Mouse (Mus musculus) CH12.LX (cell line): Measurements from ENCODE around the gene Plk2. TPM values are rescaled to one million over a fixed set of nuclear protein-coding genes. Genes with fewer than 3 reads are reported as not detected.

ENCODE experiments used
- DNase-seq: peaks from one replicate; pipeline ENCODE4 v3.0.0-alpha.2; 2013; ENCODE audit errors: extremely low read depth
- H3K27ac ChIP-seq: 2 replicates; pipeline ENCODE4 v1.5.1; 2012; ENCODE audit warnings: low read depth, mild to moderate bottlenecking, control low read depth, moderate library complexity; ENCODE audit not compliant: insufficient read depth
- H3K27me3 ChIP-seq: replicated peaks from 2 replicates; pipeline ENCODE3; 2012; ENCODE audit warnings: inconsistent platforms
- H3K36me3 ChIP-seq, 2 experiments: replicated peaks in 1 of 2; 2 replicates each; pipeline versions ENCODE3 to v1.6.1; 2012; ENCODE audit warnings: inconsistent platforms in 1 of 2, low read length in 1 of 2, mild to moderate bottlenecking in 1 of 2, mixed read lengths in 1 of 2, moderate library complexity in 1 of 2; ENCODE audit not compliant: control insufficient read depth in 1 of 2, insufficient read depth in 1 of 2
- H3K4me1 ChIP-seq, 2 experiments: 2 replicates each; pipeline ENCODE4 v1.6.1; 2012; ENCODE audit warnings: inconsistent platforms in 1 of 2, moderate library complexity in 1 of 2; ENCODE audit not compliant: insufficient read depth in 2 of 2, control insufficient read depth in 1 of 2
- H3K4me2 ChIP-seq: 2 replicates; pipeline ENCODE4 v1.6.1; 2012; ENCODE audit warnings: low read depth, mild to moderate bottlenecking, control low read depth; ENCODE audit not compliant: poor library complexity, insufficient read depth, severe bottlenecking
- H3K4me3 ChIP-seq, 3 experiments: fragments of 150-350 bp in 1 of 3; sonication (generic) in 1 of 3; replicated peaks in 1 of 3; 2 replicates each; pipeline versions ENCODE3 to v1.5.1; 2011 to 2012; ENCODE audit warnings: low read depth in 2 of 3, low read length in 2 of 3, mild to moderate bottlenecking in 2 of 3, moderate library complexity in 2 of 3, control low read depth in 1 of 3, improper control_type of control experiment in 1 of 3, inconsistent platforms in 1 of 3, mixed read lengths in 1 of 3; ENCODE audit not compliant: poor library complexity in 1 of 3
- H3K79me2 ChIP-seq: replicated peaks from 2 replicates; pipeline ENCODE4 v1.6.1; 2012; ENCODE audit warnings: mild to moderate bottlenecking, moderate library complexity; ENCODE audit not compliant: control insufficient read depth, poor library complexity, insufficient read depth, severe bottlenecking; ENCODE audit errors: extremely low read depth
- H3K9ac ChIP-seq: 2 replicates; pipeline ENCODE4 v1.6.1; 2012; ENCODE audit warnings: low read depth, mild to moderate bottlenecking, control low read depth, moderate library complexity; ENCODE audit not compliant: insufficient read depth
- H3K9me3 ChIP-seq: replicated peaks from 2 replicates; pipeline ENCODE3; 2012; ENCODE audit warnings: low read length, inconsistent platforms, mixed read lengths
- CHD1 ChIP-seq: IDR thresholded peaks from 2 replicates; pipeline ENCODE4 v1.6.1; 2012; ENCODE audit warnings: low read depth, low read length, improper control_type of control experiment, inconsistent platforms
- CHD2 ChIP-seq: IDR thresholded peaks from 2 replicates; pipeline ENCODE4 v1.6.1; 2011; ENCODE audit warnings: low read length, improper control_type of control experiment
- CTCF ChIP-seq, 2 experiments: IDR thresholded peaks in 1 of 2; conservative IDR thresholded peaks in 1 of 2; 2 replicates each; pipeline ENCODE4 v1.5.1; 2011 to 2012; ENCODE audit warnings: low read depth in 2 of 2, low read length in 2 of 2, improper control_type of control experiment in 1 of 2, inconsistent platforms in 1 of 2, mild to moderate bottlenecking in 1 of 2, moderate library complexity in 1 of 2
- E2F4 ChIP-seq: IDR thresholded peaks from 2 replicates; pipeline ENCODE4 v1.6.1; 2011; ENCODE audit warnings: low read depth, low read length, improper control_type of control experiment; ENCODE audit not compliant: insufficient replicate concordance
- ELF1 ChIP-seq: IDR thresholded peaks from 2 replicates; pipeline ENCODE4 v1.6.1; 2014; ENCODE audit warnings: low read depth, mild to moderate bottlenecking, inconsistent platforms, low read length, improper control_type of control experiment
- EP300 ChIP-seq: IDR thresholded peaks from 2 replicates; pipeline ENCODE4 v1.6.1; 2011; ENCODE audit warnings: low read length, improper control_type of control experiment
- GABPA ChIP-seq: IDR thresholded peaks from 2 replicates; pipeline ENCODE4 v1.6.1; 2012; ENCODE audit warnings: low read depth, low read length, improper control_type of control experiment, inconsistent platforms; ENCODE audit not compliant: insufficient replicate concordance
- HCFC1 ChIP-seq: IDR thresholded peaks from 2 replicates; pipeline ENCODE4 v1.6.1; 2012; ENCODE audit warnings: low read depth, mild to moderate bottlenecking, inconsistent platforms, low read length, improper control_type of control experiment
- JUN ChIP-seq: IDR thresholded peaks from 2 replicates; pipeline ENCODE4 v1.6.1; 2011; ENCODE audit warnings: low read depth, mild to moderate bottlenecking, low read length, improper control_type of control experiment, moderate library complexity; ENCODE audit not compliant: insufficient read depth
- JUND ChIP-seq: conservative IDR thresholded peaks from 2 replicates; pipeline ENCODE4 v1.6.1; 2011; ENCODE audit warnings: low read depth, low read length, improper control_type of control experiment
- MAFK ChIP-seq: IDR thresholded peaks from 2 replicates; pipeline ENCODE4 v1.6.1; 2011; ENCODE audit warnings: low read length, improper control_type of control experiment; ENCODE audit not compliant: insufficient replicate concordance
- MAX ChIP-seq: IDR thresholded peaks from 2 replicates; pipeline ENCODE4 v1.6.1; 2011; ENCODE audit warnings: low read length, improper control_type of control experiment
- MAZ ChIP-seq: IDR thresholded peaks from 2 replicates; pipeline ENCODE4 v1.6.1; 2012; ENCODE audit warnings: low read depth, mild to moderate bottlenecking, inconsistent platforms, low read length, improper control_type of control experiment, moderate library complexity
- MEF2A ChIP-seq: IDR thresholded peaks from 2 replicates; pipeline ENCODE4 v1.6.1; 2014; ENCODE audit warnings: low read depth, mild to moderate bottlenecking, inconsistent platforms, low read length, improper control_type of control experiment, borderline replicate concordance
- MXI1 ChIP-seq: IDR thresholded peaks from 2 replicates; pipeline ENCODE4 v1.6.1; 2011; ENCODE audit warnings: mild to moderate bottlenecking, low read depth, low read length, improper control_type of control experiment
- MYC ChIP-seq: IDR thresholded peaks from 2 replicates; pipeline ENCODE4 v1.6.1; 2011; ENCODE audit warnings: low read depth, mild to moderate bottlenecking, improper control_type of control experiment, low read length
- NELFE ChIP-seq: IDR thresholded peaks from 2 replicates; pipeline ENCODE4 v1.6.1; 2011; ENCODE audit warnings: low read depth, low read length, improper control_type of control experiment
- NRF1 ChIP-seq: IDR thresholded peaks from 2 replicates; pipeline ENCODE4 v1.6.1; 2014; ENCODE audit warnings: low read depth, mild to moderate bottlenecking, inconsistent platforms, low read length, improper control_type of control experiment, moderate library complexity
- PAX5 ChIP-seq: IDR thresholded peaks from 2 replicates; pipeline ENCODE4 v1.6.1; 2012; ENCODE audit warnings: low read length, inconsistent platforms, mixed read lengths
- POLR2AphosphoS2 ChIP-seq: IDR thresholded peaks from 2 replicates; pipeline ENCODE4 v1.6.1; 2011; ENCODE audit warnings: low read depth, low read length, improper control_type of control experiment
- RAD21 ChIP-seq: IDR thresholded peaks from 2 replicates; pipeline ENCODE4 v1.6.1; 2011; ENCODE audit warnings: low read depth, mild to moderate bottlenecking, low read length, improper control_type of control experiment, moderate library complexity
- SIN3A ChIP-seq: IDR thresholded peaks from 2 replicates; pipeline ENCODE4 v1.6.1; 2012; ENCODE audit warnings: low read length, improper control_type of control experiment, inconsistent platforms
- SMC3 ChIP-seq: IDR thresholded peaks from 2 replicates; pipeline ENCODE4 v1.6.1; 2011; ENCODE audit warnings: low read depth, low read length, improper control_type of control experiment
- TBP ChIP-seq: conservative IDR thresholded peaks from 2 replicates; pipeline ENCODE4 v1.6.1; 2011; ENCODE audit warnings: low read depth, low read length, improper control_type of control experiment
- TCF12 ChIP-seq: IDR thresholded peaks from 2 replicates; pipeline ENCODE4 v1.6.1; 2014; ENCODE audit warnings: low read depth, mild to moderate bottlenecking, inconsistent platforms, low read length, improper control_type of control experiment
- USF1 ChIP-seq: IDR thresholded peaks from 2 replicates; pipeline ENCODE4 v1.6.1; 2014; ENCODE audit warnings: low read depth, mild to moderate bottlenecking, inconsistent platforms, low read length, improper control_type of control experiment
- USF2 ChIP-seq: conservative IDR thresholded peaks from 2 replicates; pipeline ENCODE4 v1.6.1; 2011; ENCODE audit warnings: low read depth, low read length, improper control_type of control experiment
- ZKSCAN1 ChIP-seq: IDR thresholded peaks from 2 replicates; pipeline ENCODE4 v1.6.1; 2012; ENCODE audit warnings: low read depth, inconsistent platforms, low read length, improper control_type of control experiment, borderline replicate concordance
- ZMIZ1 ChIP-seq: IDR thresholded peaks from 2 replicates; pipeline ENCODE4 v1.6.1; 2012; ENCODE audit warnings: low read depth, mild to moderate bottlenecking, inconsistent platforms, low read length, improper control_type of control experiment
- ZNF384 ChIP-seq: IDR thresholded peaks from 2 replicates; pipeline ENCODE4 v1.6.1; 2012; ENCODE audit warnings: low read depth, low read length, improper control_type of control experiment, inconsistent platforms
- dilution Hi-C: fragments of 300-500 bp; cut with MboI; formaldehyde crosslinking; loops from 2 replicates; pipeline ENCODE4 v1.14.3; 2020; ENCODE audit warnings: low sequenced_read_pairs; ENCODE audit not compliant: extremely low pct_unique_long_range_greater_than_20kb, extremely low pct_ligation_motif_present
- in situ Hi-C: fragments of 300-500 bp; cut with MboI; formaldehyde crosslinking; loops from 3 replicates; pipeline ENCODE4 v1.14.3; 2019; ENCODE audit warnings: low sequenced_read_pairs, low pct_ligation_motif_present, low pct_unique_long_range_greater_than_20kb, mixed read lengths
- polyA plus RNA-seq: library from polyadenylated mRNA; unstranded; fragments of >175 nt; gene quantifications from 2 replicates; pipeline ENCODE4 v1.2.1, GENCODE M21; 2012; ENCODE audit warnings: low read depth; ENCODE audit not compliant: insufficient read length
- total RNA-seq, 2 experiments: library from RNA; depleted of rRNA; stranded (reverse); fragments of 300-350 nt in 1 of 2; fragments of >200 nt in 1 of 2; gene quantifications; 2 replicates each; pipeline ENCODE4 v1.2.3; 2012 to 2014

Gene Plk2
- total and polyA plus RNA-seq, 3 experiments, result 5.1 to 8.9 (median 7.4) TPM

GRCm38 (mm10) chr13:110419640-110420039, 24.8 kb downstream of the Plk2 start:
- Histone ChIP-seq H3K9ac (no peak overlapping the region), H3K27ac (no peak overlapping the region), H3K79me2 (no peaks in the 10 kb centered on the region), H3K36me3 (no peaks in the 10 kb centered on the region), H3K4me1 (0 out of 4 replicates have a peak, but pooled peaks cover 0 to 4% of the 10 kb centered on the region in 2 experiments), H3K9me3 (no peaks in the 10 kb centered on the region), H3K4me3 (no peak overlapping the region), H3K4me2 (no peak overlapping the region), H3K27me3 (no peaks in the 10 kb centered on the region)
- DNase-seq, result no peak
- TF ChIP-seq JUN (no peak), POLR2AphosphoS2 (no peak), USF1 (no peak), MAZ (no peak), CTCF (conservative IDR thresholded peaks at IDR 0.05 in 1 of 2, IDR thresholded peaks at IDR 0.05 in 1 of 2; ENCODE audit: low read depth in 2 of 2, low read length in 2 of 2) (no peak), PAX5 (no peak), TCF12 (no peak), CHD2 (no peak), MXI1 (no peak), NELFE (no peak), ZNF384 (no peak), JUND (no peak), MYC (no peak), MAX (no peak), MAFK (no peak), TBP (no peak)
- in situ Hi-C loops (no loop called here), dilution Hi-C loops (no loop called here)

DNA sequence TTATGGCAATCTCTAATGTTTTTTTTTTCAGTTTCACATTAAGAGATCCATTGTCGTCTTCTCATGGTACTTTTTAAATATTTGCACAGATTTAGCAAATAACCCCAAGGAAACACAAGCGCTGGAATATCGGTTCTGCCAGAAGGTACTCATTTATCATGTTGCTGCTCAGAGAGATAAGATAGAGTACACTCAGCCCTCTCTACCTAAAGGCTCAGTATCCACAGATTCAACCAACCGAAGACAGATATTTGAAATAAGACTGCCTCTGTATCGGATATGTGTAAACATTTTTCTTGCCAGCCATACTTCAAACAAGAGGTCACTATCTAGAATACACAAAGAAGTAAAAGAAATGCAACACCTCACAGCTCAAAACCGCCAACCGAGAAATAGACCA, 27.6 kb downstream of the Plk2 start:
- H3K9me3 ChIP-seq, result no peaks in the 10 kb centered on the region
- no peak for DNase-seq
- no peaks in the 10 kb centered on the region for H3K27me3 ChIP-seq
- no peak overlapping the region for H3K9ac ChIP-seq
- no peaks in the 10 kb centered on the region for H3K79me2 ChIP-seq
- H3K4me3 ChIP-seq, result no peak overlapping the region
- no peaks in the 10 kb centered on the region for H3K36me3 ChIP-seq
- H3K4me2 ChIP-seq, result no peak overlapping the region; the same call in 1 of the 2 replicates
- in situ Hi-C loops, result no loop called here
- dilution Hi-C loops, result no loop called here
- 0 out of 4 replicates have a peak, but pooled peaks cover 0 to 4% of the 10 kb centered on the region in 2 experiments for H3K4me1 ChIP-seq
- TF ChIP-seq EP300 (no peak), HCFC1 (no peak), ELF1 (no peak), SMC3 (no peak), ZKSCAN1 (no peak), MEF2A (no peak), GABPA (no peak), POLR2AphosphoS2 (no peak), USF2 (no peak), RAD21 (no peak), JUND (no peak), CHD1 (no peak), ZNF384 (no peak), MYC (no peak), SIN3A (no peak), NRF1 (no peak), MAZ (no peak), ZMIZ1 (no peak), JUN (no peak), E2F4 (no peak)
- H3K27ac ChIP-seq, result no peak overlapping the region
